Mouse (Mus musculus): ENCODE results near the gene Olfr279. TPM values are rescaled to one million over a fixed set of nuclear protein-coding genes. Genes with fewer than 3 reads are reported as not detected.

Gene Olfr279
- polyA plus RNA-seq, 1 experiment from 2014 or later, result not detected

DNA sequence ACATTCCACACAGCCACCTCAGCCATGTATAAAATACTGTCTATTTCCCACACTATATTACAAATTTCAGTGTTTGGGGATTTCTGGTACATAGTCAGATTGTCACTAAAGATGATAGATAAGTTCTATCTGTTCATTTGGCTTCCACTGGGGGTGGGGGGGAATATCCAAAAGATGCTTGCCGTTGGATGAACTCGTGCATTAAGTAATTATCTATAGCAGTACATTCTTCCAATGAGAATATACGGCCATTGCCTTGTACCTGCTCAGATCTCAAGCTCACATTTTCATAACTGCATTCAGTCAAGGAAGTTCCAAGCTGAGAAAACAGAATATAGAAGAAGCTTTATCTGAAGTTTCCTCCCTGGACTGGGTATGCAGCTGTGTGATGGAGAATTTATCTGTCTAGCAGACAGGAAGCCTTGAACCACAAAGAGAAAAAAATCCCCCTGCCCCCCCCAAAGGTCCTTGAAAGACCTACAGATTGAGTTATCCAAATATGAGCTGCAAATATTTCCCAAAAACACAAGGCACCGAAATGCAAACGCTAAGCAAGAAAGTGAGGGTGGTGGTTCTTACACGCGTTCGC lies 5.7 kb upstream of the Olfr279 start:
- Histone ChIP-seq H3K4me3 (no peak overlapping the region), H3K9me3 (replicated peaks) (no peaks in the 10 kb centered on the region), H3K4me1 (no peaks in the 10 kb centered on the region), H3K9ac (no peak overlapping the region), H3K4me2 (no peak overlapping the region), H3K27ac (no peak overlapping the region), H3K36me3 (ENCODE audit: poor library complexity, severe bottlenecking) (no peaks in the 10 kb centered on the region), H3K27me3 (no peaks in the 10 kb centered on the region)
- ATAC-seq, result no peak
- WGBS, result 97% methylated on average over 8 of the region's 8 CpGs

GRCm38 (mm10) chr15:98491332-98491731 lies 870 bp upstream of the Olfr279 start:
- no peaks in the 10 kb centered on the region for H3K9me3 ChIP-seq (replicated peaks)
- no peaks in the 10 kb centered on the region for H3K27me3 ChIP-seq
- H3K9ac ChIP-seq, result no peak overlapping the region
- H3K4me3 ChIP-seq, result no peak overlapping the region
- no peak for ATAC-seq
- WGBS, result 81% methylated on average over 2 of the region's 2 CpGs
- H3K4me1 ChIP-seq, result no peaks in the 10 kb centered on the region
- no peak overlapping the region for H3K4me2 ChIP-seq
- H3K36me3 ChIP-seq (ENCODE audit: poor library complexity, severe bottlenecking), result no peaks in the 10 kb centered on the region
- no peak overlapping the region for H3K27ac ChIP-seq

DNA sequence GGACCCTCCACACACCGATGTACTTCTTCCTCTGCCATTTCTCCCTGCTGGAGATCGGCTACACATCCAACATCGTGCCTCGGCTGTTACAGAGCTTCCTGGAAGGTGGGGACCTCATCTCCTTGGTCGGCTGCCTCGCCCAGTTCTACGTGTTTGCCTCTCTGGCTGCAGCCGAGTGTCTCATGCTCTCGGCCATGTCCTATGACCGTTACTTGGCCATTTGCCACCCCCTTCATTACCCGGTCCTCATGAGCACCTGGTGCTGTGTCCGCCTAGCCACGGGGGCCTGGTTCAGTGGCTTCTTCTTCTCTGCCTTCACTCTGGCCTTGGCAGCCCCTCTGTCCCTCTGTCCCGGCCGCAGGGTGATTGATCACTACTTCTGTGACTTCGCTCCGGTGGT lies 5.4 kb downstream of the Olfr279 start:
- ATAC-seq, result no peak
- Histone ChIP-seq H3K4me1 (no peaks in the 10 kb centered on the region), H3K4me3 (no peak overlapping the region), H3K4me2 (no peak overlapping the region), H3K9ac (no peak overlapping the region), H3K36me3 (ENCODE audit: poor library complexity, severe bottlenecking) (no peaks in the 10 kb centered on the region), H3K27me3 (no peaks in the 10 kb centered on the region), H3K27ac (no peak overlapping the region), H3K9me3 (replicated peaks) (no peaks in the 10 kb centered on the region)
- 92% methylated on average over 17 of the region's 17 CpGs for WGBS

DNA sequence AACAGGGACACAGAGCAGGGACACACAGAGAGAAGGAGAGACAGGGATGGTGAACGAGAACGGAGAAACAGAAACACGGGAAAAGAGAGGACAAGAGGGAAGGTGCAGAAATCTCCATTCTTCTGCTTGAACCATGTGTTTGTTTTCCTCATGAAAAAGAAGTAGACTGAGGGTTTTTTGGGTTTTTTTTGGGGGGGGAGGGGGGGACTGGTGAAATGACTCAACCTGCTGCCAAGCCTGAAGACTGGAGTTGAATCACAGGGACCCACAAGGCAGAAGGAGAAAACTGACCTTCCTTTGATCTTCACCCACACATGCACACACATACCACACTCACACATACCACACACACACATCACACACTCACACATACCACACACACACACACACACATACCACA lies 11.1 kb downstream of the Olfr279 start:
- WGBS, result 88% methylated on average over 3 of the region's 3 CpGs
- ATAC-seq, result no peak
- no peak overlapping the region for H3K9ac ChIP-seq

GRCm38 (mm10) chr15:98504514-98504913 lies 12.3 kb downstream of the Olfr279 start:
- WGBS, result 9% methylated on average over 18 of the region's 18 CpGs
- ATAC-seq, result no peak
- H3K4me3 ChIP-seq, result no peak overlapping the region
- H3K9ac ChIP-seq, result no peak overlapping the region
- H3K36me3 ChIP-seq (ENCODE audit: poor library complexity, severe bottlenecking), result no peaks in the 10 kb centered on the region
- H3K27ac ChIP-seq, result no peak overlapping the region
- no peaks in the 10 kb centered on the region for H3K4me1 ChIP-seq
- H3K4me2 ChIP-seq, result 0 out of 2 replicates have a peak overlapping the region, but pooled peaks have one; percentile 3
- H3K27me3 ChIP-seq, result 0 out of 2 replicates have a peak, but pooled peaks cover 3% of the 10 kb centered on the region
- no peaks in the 10 kb centered on the region for H3K9me3 ChIP-seq (replicated peaks)

More for the DNA sequence above, 11.1 kb downstream of the Olfr279 start:
- H3K27me3 ChIP-seq, result 0 out of 2 replicates have a peak, but pooled peaks cover 3% of the 10 kb centered on the region
- H3K27ac ChIP-seq, result no peak overlapping the region
- no peak overlapping the region for H3K4me3 ChIP-seq
- H3K4me2 ChIP-seq, result no peak overlapping the region
- no peaks in the 10 kb centered on the region for H3K36me3 ChIP-seq (ENCODE audit: poor library complexity, severe bottlenecking)
- no peaks in the 10 kb centered on the region for H3K9me3 ChIP-seq (replicated peaks)
- H3K4me1 ChIP-seq, result no peaks in the 10 kb centered on the region

- Histone ChIP-seq H3K9ac (no peak overlapping the region), H3K27ac (no peak overlapping the region), H3K27me3 (0 out of 2 replicates have a peak, but pooled peaks cover 3% of the 10 kb centered on the region), H3K9me3 (replicated peaks) (no peaks in the 10 kb centered on the region), H3K4me3 (no peak overlapping the region), H3K36me3 (ENCODE audit: poor library complexity, severe bottlenecking) (no peaks in the 10 kb centered on the region), H3K4me1 (peaks cover 6% of the 10 kb centered on the region), H3K4me2 (no peak overlapping the region)
- 85% methylated on average over 9 of the region's 9 CpGs for WGBS
- no peak for ATAC-seq
These were observed 14.2 kb downstream of the Olfr279 start for GRCm38 (mm10) chr15:98506253-98506957.

GRCm38 (mm10) chr15:98507321-98507720 lies 15.1 kb downstream of the Olfr279 start:
- WGBS, result 88% methylated on average over 6 of the region's 6 CpGs
- no peak overlapping the region for H3K27ac ChIP-seq

GRCm38 (mm10) chr15:98509387-98509786 lies 17.2 kb downstream of the Olfr279 start:
- Histone ChIP-seq H3K27ac (no peak overlapping the region), H3K36me3 (ENCODE audit: poor library complexity, severe bottlenecking) (no peaks in the 10 kb centered on the region), H3K4me3 (no peak overlapping the region), H3K4me1 (peaks cover 6% of the 10 kb centered on the region), H3K4me2 (no peak overlapping the region), H3K27me3 (0 out of 2 replicates have a peak, but pooled peaks cover 3% of the 10 kb centered on the region), H3K9me3 (replicated peaks) (no peaks in the 10 kb centered on the region), H3K9ac (no peak overlapping the region)
- no peak for ATAC-seq
- WGBS, result 65% methylated on average over 2 of the region's 2 CpGs

More at GRCm38 (mm10) chr15:98507321-98507720, 15.1 kb downstream of the Olfr279 start:
- no peak overlapping the region for H3K4me2 ChIP-seq
- H3K4me3 ChIP-seq, result no peak overlapping the region
- no peaks in the 10 kb centered on the region for H3K36me3 ChIP-seq (ENCODE audit: poor library complexity, severe bottlenecking)
- H3K4me1 ChIP-seq, result peaks cover 6% of the 10 kb centered on the region
- no peak overlapping the region for H3K9ac ChIP-seq
- 0 out of 2 replicates have a peak, but pooled peaks cover 3% of the 10 kb centered on the region for H3K27me3 ChIP-seq
- H3K9me3 ChIP-seq (replicated peaks), result no peaks in the 10 kb centered on the region
- ATAC-seq, result no peak

GRCm38 (mm10) chr15:98510438-98511385 lies 18.5 kb downstream of the Olfr279 start:
- peak overlapping the region; percentile 50 for H3K4me2 ChIP-seq
- peak overlapping the region; percentile 37; the same call in 1 of the 2 replicates for H3K9ac ChIP-seq
- H3K27me3 ChIP-seq, result no peaks in the 10 kb centered on the region
- H3K9me3 ChIP-seq (replicated peaks), result no peaks in the 10 kb centered on the region
- peak overlapping the region; percentile 23 for H3K4me3 ChIP-seq
- H3K4me1 ChIP-seq, result peaks cover 6% of the 10 kb centered on the region
- no peak overlapping the region for H3K27ac ChIP-seq
- 32% methylated on average over 25 of the region's 25 CpGs for WGBS
- 0 out of 2 replicates have a peak, but pooled peaks cover 2% of the 10 kb centered on the region for H3K36me3 ChIP-seq (ENCODE audit: poor library complexity, severe bottlenecking)
- ATAC-seq, result peak; percentile 27; the same call in 1 of the 2 replicates

DNA sequence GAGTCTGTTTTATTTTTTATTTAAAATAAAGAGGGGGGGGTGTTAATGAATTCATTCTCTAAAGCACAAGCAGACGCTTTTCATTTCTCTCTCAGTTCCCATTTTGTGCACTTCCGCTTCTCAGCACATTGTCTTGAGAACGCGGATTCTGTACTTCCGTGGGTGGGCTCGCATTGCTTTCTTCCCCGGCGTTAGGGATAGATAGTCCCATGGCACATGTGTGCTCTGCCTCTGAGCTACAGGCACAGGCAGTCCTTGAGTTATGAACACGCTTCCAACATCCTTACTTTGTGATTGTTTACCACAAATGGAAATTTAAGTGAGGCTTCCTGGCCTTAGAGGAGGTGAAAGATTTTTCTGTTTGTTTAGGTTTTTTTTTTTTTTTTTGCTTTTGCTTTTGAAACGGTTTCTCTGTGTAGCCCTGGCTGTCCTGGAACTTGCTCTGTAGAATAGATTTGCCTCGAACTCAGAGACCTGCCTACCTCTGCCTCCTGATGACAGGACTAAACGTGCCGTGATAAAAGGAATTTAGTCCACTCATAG lies 19.3 kb downstream of the Olfr279 start:
- Histone ChIP-seq H3K36me3 (ENCODE audit: poor library complexity, severe bottlenecking) (0 out of 2 replicates have a peak, but pooled peaks cover 9% of the 10 kb centered on the region), H3K4me3 (no peak overlapping the region), H3K27ac (no peak overlapping the region), H3K27me3 (no peaks in the 10 kb centered on the region), H3K4me2 (no peak overlapping the region), H3K9me3 (replicated peaks) (no peaks in the 10 kb centered on the region), H3K9ac (no peak overlapping the region), H3K4me1 (peaks cover 6% of the 10 kb centered on the region)
- 60% methylated on average over 13 of the region's 13 CpGs for WGBS
- ATAC-seq, result no peak

DNA sequence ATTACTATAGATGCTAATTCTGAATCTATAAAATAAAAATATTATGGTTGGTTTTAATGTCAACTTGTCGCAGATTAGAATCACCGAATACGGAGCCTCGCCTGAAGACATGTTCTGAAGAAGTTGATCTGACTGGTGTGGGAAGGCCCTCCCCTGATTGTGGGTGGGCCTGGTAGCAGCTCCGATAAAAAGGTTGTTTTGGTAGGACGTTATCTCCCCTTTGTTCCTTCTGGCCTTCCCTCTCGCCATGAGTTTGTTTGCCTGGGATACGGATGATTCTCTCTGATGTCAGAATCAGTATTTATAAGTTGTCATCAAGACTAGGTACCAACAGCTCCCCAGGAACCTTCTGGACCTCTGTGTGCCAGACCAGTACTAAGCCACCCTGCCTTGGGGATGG lies 20.0 kb downstream of the Olfr279 start:
- no peak overlapping the region for H3K4me2 ChIP-seq
- H3K36me3 ChIP-seq (ENCODE audit: poor library complexity, severe bottlenecking), result peaks cover 14% of the 10 kb centered on the region; the same call in 1 of the 2 replicates
- H3K9ac ChIP-seq, result no peak overlapping the region
- H3K4me3 ChIP-seq, result no peak overlapping the region
- no peaks in the 10 kb centered on the region for H3K27me3 ChIP-seq
- 69% methylated on average over 8 of the region's 8 CpGs for WGBS
- H3K4me1 ChIP-seq, result peaks cover 6% of the 10 kb centered on the region
- no peaks in the 10 kb centered on the region for H3K9me3 ChIP-seq (replicated peaks)
- H3K27ac ChIP-seq, result no peak overlapping the region
- no peak for ATAC-seq
